Mouse (Mus musculus): ENCODE measurements around the gene Cwf19l1. TPM values are rescaled to one million over a fixed set of nuclear protein-coding genes. Genes with fewer than 3 reads are reported as not detected.

Gene Cwf19l1
- 10 to 100 TPM; 14.8 to 20.9 TPM for total RNA-seq (2023)

GRCm38 (mm10) chr19:44135072-44135959 lies at the start of gene Cwf19l1:
Gene Cwf19l1 (minus strand): TSS chr19:44135876.

GRCm38 (mm10) chr19:44145702-44146567 lies 10.3 kb upstream of the Cwf19l1 start, which contains the start of gene Bloc1s2:
Gene Bloc1s2 (minus strand): TSS chr19:44146446.

GRCm38 (mm10) chr19:44106831-44107660 lies 28.6 kb downstream of the Cwf19l1 start, which contains the start of gene Chuk:
Gene Chuk (minus strand): TSS chr19:44107480.

GRCm38 (mm10) chr19:44069121-44069913 lies 66.4 kb downstream of the Cwf19l1 start, which contains the start of gene Erlin1:
Gene Erlin1 (minus strand): TSS chr19:44069785.

Other genes with a start within 250 kb of the Cwf19l1 start
- 10 to 100 TPM; 10.1 to 10.3 TPM for gene Dnmbp, start 195.7 kb downstream of the Cwf19l1 start, total RNA-seq (2023)
- gene Cpn1, start 149.3 kb downstream of the Cwf19l1 start, total RNA-seq (2023): not detected
- gene Cyp2c23, start 106.7 kb downstream of the Cwf19l1 start, total RNA-seq (2023): not detected
- gene Erlin1, start 66.1 kb downstream of the Cwf19l1 start, total RNA-seq (2023): 10 to 100 TPM; 49.5 to 50.7 TPM
- 10 to 100 TPM; 63.6 to 64.4 TPM for gene Chuk, start 28.4 kb downstream of the Cwf19l1 start, total RNA-seq (2023)
- gene Bloc1s2, start 10.6 kb upstream of the Cwf19l1 start, total RNA-seq (2023): 10 to 100 TPM; 80.2 to 81.4 TPM
- not detected for gene Pkd2l1, start 56.6 kb upstream of the Cwf19l1 start, total RNA-seq (2023)
- not detected for gene Scd3, start 67.4 kb upstream of the Cwf19l1 start, total RNA-seq (2023)
- gene Scd2, start 157.8 kb upstream of the Cwf19l1 start, total RNA-seq (2023): 10 to 100 TPM; 23.9 to 31.8 TPM
- gene Scd4, start 197.2 kb upstream of the Cwf19l1 start, total RNA-seq (2023): under 1 TPM; 0.24 to 0.34 TPM